Mouse (Mus musculus) erythroblast, embryonic 14.5 days (primary cell): ENCODE results near the gene Mcu.

Source experiments
- GATA1 ChIP-seq: IDR thresholded peaks from 2 replicates; pipeline ENCODE4 v1.6.1; 2012; ENCODE audit warnings: low read length, inconsistent platforms, mixed read lengths
- TAL1 ChIP-seq: IDR thresholded peaks from 3 replicates; pipeline ENCODE4 v1.6.1; 2012; ENCODE audit warnings: low read length, inconsistent platforms, mixed read lengths

- TF ChIP-seq TAL1 = no peak
- no peak for TF ChIP-seq GATA1
Measured at GRCm38 (mm10) chr10:59517201-59517600, 99.3 kb downstream of the Mcu start.
